Mouse (Mus musculus): Measurements from ENCODE around the gene Fam19a3.
A peak's percentile ranks its signal among the peaks of the same experiment; 100 is the strongest.
"Not testable (repeated sequence)": the region's sequence is repeated elsewhere in the genome, so short reads cannot be mapped to it uniquely, and the experiment has no call there.

Gene Fam19a3

GRCm38 (mm10) chr3:104781471-104781903 is at the start of gene Fam19a3:
Gene Fam19a3, minus strand, starts transcription at chr3:104781840.
- peak; percentile 72 for DNase-seq (ENCODE audit: low read depth, low spot score)

DNA sequence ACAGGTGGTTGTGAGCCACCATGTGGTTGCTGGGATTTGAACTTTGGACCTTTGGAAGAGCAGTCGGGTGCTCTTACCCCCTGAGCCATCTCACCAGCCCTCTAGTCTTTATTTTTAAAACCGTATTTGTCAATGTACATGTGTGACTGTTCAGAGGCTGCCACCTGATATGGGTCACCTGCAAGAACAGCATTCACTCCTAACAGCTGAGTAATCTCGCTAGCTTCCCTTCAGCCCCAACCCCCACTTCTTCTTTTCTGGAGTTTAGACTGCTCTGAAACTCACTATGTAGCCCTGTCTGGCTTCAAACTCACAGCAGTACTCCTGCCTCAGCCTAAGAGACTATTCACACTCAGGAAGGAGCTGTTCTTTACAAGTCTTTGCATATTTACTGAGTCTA is 40.8 kb upstream of the Fam19a3 start:
- DNase-seq (ENCODE audit: low read depth, low spot score), result no peak

DNA sequence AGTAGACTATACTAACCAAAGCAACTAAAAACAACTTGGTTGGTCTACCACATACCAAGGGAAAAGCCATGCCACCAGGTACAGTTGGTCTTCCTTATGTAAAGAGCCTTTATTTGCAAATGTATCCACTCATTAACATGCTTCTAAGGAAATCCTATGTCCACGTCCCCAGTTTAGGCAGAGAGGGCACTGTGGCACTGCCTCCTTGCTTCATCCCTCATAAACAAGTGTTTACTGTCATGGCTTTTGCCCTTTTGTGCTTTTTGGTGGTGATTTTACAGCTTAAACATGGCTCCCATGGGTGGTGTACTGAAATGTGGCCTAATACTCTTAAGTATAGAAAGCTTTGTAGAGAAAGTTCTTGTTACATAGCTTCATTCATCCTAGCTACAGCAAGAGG is 38.8 kb upstream of the Fam19a3 start:
- no peak for DNase-seq (ENCODE audit: low read depth, low spot score)

DNA sequence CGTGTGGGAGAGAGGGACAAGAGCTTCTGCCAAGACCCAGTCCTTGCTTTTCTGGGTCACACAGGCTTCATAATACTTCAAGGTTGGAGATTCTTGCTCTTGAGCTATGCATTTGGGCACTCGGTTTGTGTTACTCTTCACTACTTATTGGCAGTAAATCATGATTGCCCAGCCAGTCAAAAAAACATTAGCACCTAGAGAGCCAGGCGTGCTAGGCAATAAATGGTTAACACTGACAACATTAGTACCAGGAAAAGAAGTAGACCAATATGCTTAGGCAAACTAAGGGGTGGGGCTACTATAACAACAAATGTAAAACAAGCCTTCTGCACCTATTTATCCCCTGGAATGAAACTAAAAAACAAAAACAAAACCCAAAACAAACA is 37.1 kb upstream of the Fam19a3 start:
- DNase-seq (ENCODE audit: low read depth, low spot score), result no peak

DNA sequence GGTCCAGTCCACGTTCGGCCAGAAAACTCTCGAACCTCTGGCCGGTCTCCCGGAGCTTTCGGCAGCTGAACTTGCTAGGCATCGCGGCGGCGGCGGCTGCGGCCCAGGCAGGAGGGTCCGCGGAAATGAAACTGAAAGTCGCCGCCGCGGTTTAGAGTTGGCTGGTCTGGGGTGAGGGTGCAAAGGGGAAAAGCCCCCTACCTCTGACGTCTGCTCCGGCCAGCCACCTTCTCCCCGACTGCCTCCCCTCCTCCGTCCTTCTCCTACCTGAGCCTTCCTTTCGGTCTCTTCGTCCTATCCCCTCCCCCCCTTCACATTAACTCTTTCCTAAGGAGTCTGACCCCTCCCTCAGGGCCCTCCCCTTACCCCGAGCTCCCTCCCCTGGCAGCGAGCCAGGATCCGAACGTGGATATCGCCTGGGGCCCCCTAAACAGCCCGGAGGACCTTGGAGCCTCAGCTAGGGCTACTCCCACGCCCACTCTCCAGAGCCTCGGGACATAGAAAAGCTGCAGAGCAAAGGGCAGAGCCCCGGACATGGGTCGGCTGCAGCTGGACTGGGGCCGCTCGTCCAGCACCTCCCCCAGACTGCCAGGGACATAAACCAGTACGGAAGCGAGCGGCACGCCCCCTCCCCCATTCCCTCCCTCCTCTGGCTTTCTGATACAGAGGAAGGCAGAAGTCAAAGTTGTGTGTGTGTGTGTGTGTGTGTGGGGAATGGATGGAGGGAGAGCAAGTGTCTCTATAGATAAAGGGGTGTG is 36.5 kb upstream of the Fam19a3 start, which contains the start of gene Mov10:
Mov10 (minus strand) TSS at position 573 of the 758 bp plus-strand sequence.
- DNase-seq (ENCODE audit: low read depth, low spot score), result peak; percentile 81

DNA sequence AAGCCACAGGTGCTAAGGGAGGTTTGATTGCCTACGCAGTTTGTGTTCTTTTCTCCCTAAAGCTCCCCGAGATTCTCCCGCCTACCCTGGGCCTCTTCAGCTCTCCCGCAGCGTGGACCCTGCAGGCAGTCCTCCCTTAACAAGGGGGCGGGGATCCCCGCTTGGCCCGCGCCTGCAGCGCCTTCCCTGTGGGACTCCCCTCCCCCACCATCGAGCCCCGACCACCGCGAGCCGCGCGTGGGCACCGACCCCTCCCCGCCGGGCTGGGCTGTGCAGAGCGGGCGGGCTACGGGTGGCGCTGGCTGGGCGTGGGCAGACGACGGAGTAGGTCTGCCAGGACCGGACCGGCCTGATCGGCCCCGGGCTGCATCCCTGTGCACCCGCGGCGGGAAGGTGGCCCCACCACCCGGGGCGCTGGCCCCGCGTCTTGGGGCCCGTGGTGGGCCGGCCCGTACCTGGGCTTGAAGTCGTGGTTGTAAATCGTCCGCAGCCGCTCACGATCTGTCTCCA is 35.9 kb upstream of the Fam19a3 start:
- DNase-seq (ENCODE audit: low read depth, low spot score), result peak; percentile 63

DNA sequence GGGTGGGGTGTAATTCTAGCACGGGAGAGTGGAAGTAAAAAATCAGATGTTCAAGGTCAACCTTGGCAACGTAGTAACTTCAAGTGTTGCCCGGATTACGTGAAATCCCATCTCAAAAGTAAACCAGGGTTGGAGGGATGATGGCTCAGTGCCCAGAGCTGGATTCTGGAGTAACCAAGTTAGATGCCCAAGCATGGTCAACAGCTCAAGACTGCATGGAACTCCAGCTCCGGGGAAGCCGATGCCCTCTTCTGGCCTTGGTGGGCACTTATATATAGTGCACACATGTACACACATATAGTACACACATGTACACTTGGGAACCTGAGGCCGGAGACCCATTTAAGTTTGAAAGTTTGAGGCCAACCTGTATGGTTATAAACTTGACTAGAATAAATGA is 34.5 kb upstream of the Fam19a3 start:
- DNase-seq (ENCODE audit: low read depth, low spot score), result no peak

- DNase-seq (ENCODE audit: low read depth, low spot score), result no peak
Observed at GRCm38 (mm10) chr3:104815346-104815745, 33.7 kb upstream of the Fam19a3 start.

DNA sequence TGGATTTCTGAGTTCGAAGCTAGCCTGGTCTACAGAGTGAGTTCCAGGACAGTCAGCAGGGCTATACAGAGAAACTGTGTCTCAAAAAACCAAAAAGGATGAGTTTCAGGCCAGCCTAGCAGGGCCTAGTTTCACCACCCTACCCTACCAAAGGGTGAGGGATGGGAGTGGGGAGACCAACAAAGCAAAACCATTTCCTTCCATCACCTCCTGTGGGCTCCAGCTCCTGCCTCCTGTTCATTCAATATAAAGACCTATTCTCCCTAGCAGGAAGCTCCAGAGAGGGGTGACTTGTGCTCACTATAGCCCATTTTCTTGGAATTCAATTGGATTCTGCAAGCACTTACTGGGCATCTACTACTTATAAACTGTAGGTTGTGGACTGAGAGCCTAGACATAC is 33.1 kb upstream of the Fam19a3 start:
- no peak for DNase-seq (ENCODE audit: low read depth, low spot score)

GRCm38 (mm10) chr3:104813227-104813626 is 31.6 kb upstream of the Fam19a3 start:
- DNase-seq (ENCODE audit: low read depth, low spot score), result not testable (repeated sequence)

- DNase-seq (ENCODE audit: low read depth, low spot score), result no peak
Observed at GRCm38 (mm10) chr3:104812254-104812653, 30.6 kb upstream of the Fam19a3 start.

GRCm38 (mm10) chr3:104811752-104812151 is 30.1 kb upstream of the Fam19a3 start:
- DNase-seq (ENCODE audit: low read depth, low spot score), result no peak

GRCm38 (mm10) chr3:104805539-104805938 is 23.9 kb upstream of the Fam19a3 start:
- DNase-seq (ENCODE audit: low read depth, low spot score), result no peak

DNA sequence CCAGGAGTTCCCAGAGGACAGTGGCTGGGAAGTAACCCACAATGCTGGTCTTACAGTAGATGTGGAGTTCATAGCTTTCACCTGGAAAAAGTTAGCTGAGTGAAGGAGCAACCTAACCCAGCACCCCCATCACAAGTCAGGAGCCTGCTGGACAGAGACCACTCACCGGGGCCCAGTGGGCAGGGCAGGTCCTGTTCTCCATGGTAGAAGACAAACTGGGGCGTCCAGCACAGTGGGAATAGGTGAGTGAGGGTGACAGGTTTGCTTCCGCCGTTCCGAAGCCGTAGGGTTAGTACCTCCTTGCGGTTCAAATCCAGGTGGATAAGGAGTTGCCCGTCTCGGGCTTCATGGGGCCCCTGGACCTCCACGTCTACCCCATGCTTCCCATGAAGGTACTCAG is 22.7 kb upstream of the Fam19a3 start:
- DNase-seq (ENCODE audit: low read depth, low spot score), result no peak

DNA sequence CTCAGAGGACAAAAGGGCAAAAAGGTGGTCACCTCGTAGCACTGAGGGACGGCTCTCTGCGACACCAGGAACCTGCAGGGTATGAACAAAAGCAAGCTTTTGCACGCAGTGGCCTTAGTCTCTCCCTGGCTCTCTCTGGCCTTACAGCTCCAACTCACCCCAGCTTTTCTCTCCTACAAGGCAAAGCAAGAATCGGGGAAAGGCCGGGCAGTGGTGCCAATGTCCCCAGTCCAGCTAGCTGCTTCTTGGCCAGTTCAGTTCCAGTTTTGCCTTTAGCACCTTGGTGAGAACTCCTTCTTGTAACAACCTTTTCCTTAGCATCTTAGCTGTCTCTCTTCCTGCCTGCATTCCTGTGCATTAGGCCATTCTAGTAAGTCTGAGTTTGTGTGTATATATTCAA is 19.8 kb upstream of the Fam19a3 start:
- no peak for DNase-seq (ENCODE audit: low read depth, low spot score)

- no peak for DNase-seq (ENCODE audit: low read depth, low spot score)
Observed at GRCm38 (mm10) chr3:104800681-104801080, 19.0 kb upstream of the Fam19a3 start.

DNA sequence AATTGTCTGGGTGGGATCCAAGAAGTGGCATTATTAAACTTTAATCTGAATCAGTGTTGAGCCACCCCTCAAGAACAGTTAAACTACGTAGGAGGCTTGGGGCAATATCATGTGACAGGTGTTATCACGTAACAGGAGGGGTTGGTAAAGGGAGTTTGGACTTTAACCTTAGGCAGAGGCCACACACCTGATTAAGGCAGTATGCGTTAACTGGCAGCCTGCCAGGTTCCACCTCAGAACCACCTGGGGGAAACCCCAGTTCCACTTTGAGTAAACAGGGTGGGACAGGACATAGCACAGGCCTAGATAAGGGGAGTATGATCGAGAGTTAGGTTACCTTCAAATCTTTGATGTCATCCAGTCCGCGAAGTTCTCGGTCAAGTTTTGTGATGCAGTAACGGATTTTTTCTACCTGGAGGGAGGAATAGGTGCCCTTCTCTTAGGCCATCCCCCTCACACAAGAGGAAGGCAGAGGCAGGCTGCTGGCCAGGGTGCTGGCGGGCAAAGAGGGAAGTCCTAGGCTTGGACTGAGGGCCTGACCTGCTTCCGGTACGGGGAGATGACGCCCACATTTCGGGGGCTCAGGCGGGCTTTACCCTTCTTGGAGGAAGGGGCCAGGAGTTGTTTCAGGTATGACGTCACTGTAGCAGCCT is 14.9 kb upstream of the Fam19a3 start:
- DNase-seq (ENCODE audit: low read depth, low spot score), result peak; percentile 85

GRCm38 (mm10) chr3:104795661-104796340 is 14.2 kb upstream of the Fam19a3 start:
- DNase-seq (ENCODE audit: low read depth, low spot score), result no peak

- DNase-seq (ENCODE audit: low read depth, low spot score), result no peak
Observed at GRCm38 (mm10) chr3:104794953-104795470, 13.4 kb upstream of the Fam19a3 start.

- DNase-seq (ENCODE audit: low read depth, low spot score), result peak; percentile 57
Observed at GRCm38 (mm10) chr3:104793871-104794828, 12.5 kb upstream of the Fam19a3 start.
